Mouse (Mus musculus) embryonic facial prominence, embryonic 15.5 days (tissue): Measurements from ENCODE around the gene Slc9b1. TPM values are rescaled to one million over a fixed set of nuclear protein-coding genes. Genes with fewer than 3 reads are reported as not detected.

ENCODE experiments used
- ATAC-seq: fragments of 200-750 bp; cut with Nextera tagmentation; 2 replicates; pipeline ENCODE4 v1.8.0; 2017; ENCODE audit warnings: low read depth, moderate TSS enrichment; ENCODE audit not compliant: insufficient number of reproducible peaks, low FRiP score, low TSS enrichment
- H3K27ac ChIP-seq: fragments of 300-500 bp; sonication (generic); replicated peaks from 2 replicates; pipeline ENCODE4 v1.5.1; 2015; ENCODE audit warnings: mild to moderate bottlenecking, inconsistent platforms
- H3K27me3 ChIP-seq: fragments of 300-500 bp; sonication (generic); 2 replicates; pipeline ENCODE4 v1.6.1; 2015; ENCODE audit warnings: inconsistent platforms
- H3K36me3 ChIP-seq: fragments of 300-500 bp; sonication (generic); 2 replicates; pipeline ENCODE4 v1.6.1; 2015; ENCODE audit warnings: mild to moderate bottlenecking, inconsistent platforms
- H3K4me1 ChIP-seq: fragments of 300-500 bp; sonication (generic); 2 replicates; pipeline ENCODE4 v1.6.1; 2015; ENCODE audit warnings: inconsistent platforms
- H3K4me2 ChIP-seq: fragments of 300-500 bp; sonication (generic); replicated peaks from 2 replicates; pipeline ENCODE4 v1.6.1; 2015; ENCODE audit warnings: mild to moderate bottlenecking, inconsistent platforms
- H3K4me3 ChIP-seq: fragments of 300-500 bp; sonication (generic); replicated peaks from 2 replicates; pipeline ENCODE4 v1.5.1; 2015; ENCODE audit warnings: mild to moderate bottlenecking, inconsistent platforms
- H3K9ac ChIP-seq: fragments of 300-500 bp; sonication (generic); 2 replicates; pipeline ENCODE4 v1.6.1; 2015; ENCODE audit warnings: inconsistent platforms
- H3K9me3 ChIP-seq: fragments of 300-500 bp; sonication (generic); replicated peaks from 2 replicates; pipeline ENCODE4 v1.6.1; 2016; ENCODE audit warnings: inconsistent platforms
- WGBS: fragments of 180-500 bp; shearing (Covaris S2); methylation state at CpG from one replicate; pipeline ENCODE4 v1.1.7; 2015; 5-methylcytosine and 5-hydroxymethylcytosine counted together
- polyA plus RNA-seq: library from polyadenylated mRNA; unstranded; fragments of >200 nt; fragmentation: Nextera tagmentation; extraction: Ambion mirVana; gene quantifications from 2 replicates; pipeline ENCODE4 v1.2.1, GENCODE M21; 2015

The Slc9b1 gene
- polyA plus RNA-seq, 1 experiment from 2014 or later, result not detected

GRCm38 (mm10) chr3:135417245-135417644 lies 69.4 kb downstream of the Slc9b1 start:
- Histone ChIP-seq H3K36me3 (peaks cover 3% of the 10 kb centered on the region; the same call in 1 of the 2 replicates), H3K4me3 (no peak overlapping the region), H3K4me2 (no peak overlapping the region), H3K9me3 (no peaks in the 10 kb centered on the region), H3K27me3 (no peaks in the 10 kb centered on the region), H3K9ac (no peak overlapping the region), H3K4me1 (peaks cover 12% of the 10 kb centered on the region), H3K27ac (no peak overlapping the region)
- 74% methylated on average over 3 of the region's 3 CpGs for WGBS
- no peak for ATAC-seq

- Histone ChIP-seq H3K4me1 (peaks cover 15% of the 10 kb centered on the region), H3K4me2 (no peak overlapping the region), H3K4me3 (no peak overlapping the region), H3K36me3 (peaks cover 3% of the 10 kb centered on the region; the same call in 1 of the 2 replicates), H3K9ac (no peak overlapping the region), H3K9me3 (no peaks in the 10 kb centered on the region), H3K27ac (no peak overlapping the region), H3K27me3 (no peaks in the 10 kb centered on the region)
- ATAC-seq, result no peak
- 85% methylated on average over 3 of the region's 3 CpGs for WGBS
Observed at GRCm38 (mm10) chr3:135417799-135418198, 70.0 kb downstream of the Slc9b1 start.

- 72% methylated on average over 9 of the region's 9 CpGs for WGBS
Observed at GRCm38 (mm10) chr3:135420542-135421309, 72.9 kb downstream of the Slc9b1 start.

GRCm38 (mm10) chr3:135421310-135421594 lies 73.4 kb downstream of the Slc9b1 start:
- Histone ChIP-seq H3K9ac (no peak overlapping the region), H3K27ac (no peak overlapping the region), H3K36me3 (peaks cover 1% of the 10 kb centered on the region; the same call in 1 of the 2 replicates), H3K9me3 (no peaks in the 10 kb centered on the region), H3K4me2 (no peak overlapping the region), H3K4me3 (no peak overlapping the region), H3K27me3 (no peaks in the 10 kb centered on the region), H3K4me1 (peaks cover 17% of the 10 kb centered on the region)
- ATAC-seq, result no peak

More at GRCm38 (mm10) chr3:135420542-135421309, 72.9 kb downstream of the Slc9b1 start:
- no peak overlapping the region for H3K27ac ChIP-seq
- peaks cover 17% of the 10 kb centered on the region for H3K4me1 ChIP-seq
- H3K9me3 ChIP-seq, result no peaks in the 10 kb centered on the region
- peaks cover 3% of the 10 kb centered on the region; the same call in 1 of the 2 replicates for H3K36me3 ChIP-seq
- no peak overlapping the region for H3K4me2 ChIP-seq
- H3K27me3 ChIP-seq, result no peaks in the 10 kb centered on the region
- H3K4me3 ChIP-seq, result no peak overlapping the region
- H3K9ac ChIP-seq, result no peak overlapping the region
- ATAC-seq, result no peak

GRCm38 (mm10) chr3:135422232-135422855 lies 74.5 kb downstream of the Slc9b1 start:
- 19% methylated on average over 8 of the region's 8 CpGs for WGBS
- no peak for ATAC-seq

GRCm38 (mm10) chr3:135422856-135423607 lies 75.2 kb downstream of the Slc9b1 start:
- no peaks in the 10 kb centered on the region for H3K27me3 ChIP-seq
- peak overlapping the region; percentile 97 for H3K27ac ChIP-seq
- WGBS, result under 1% methylated on average over 92 of the region's 103 CpGs
- H3K36me3 ChIP-seq, result no peaks in the 10 kb centered on the region
- H3K4me1 ChIP-seq, result peaks cover 17% of the 10 kb centered on the region
- H3K4me2 ChIP-seq, result peak overlapping the region; percentile 63
- peak; percentile 98 for ATAC-seq
- peak overlapping the region; percentile 82 for H3K4me3 ChIP-seq
- H3K9me3 ChIP-seq, result no peaks in the 10 kb centered on the region
- H3K9ac ChIP-seq, result peak overlapping the region; percentile 82

More at GRCm38 (mm10) chr3:135422232-135422855, 74.5 kb downstream of the Slc9b1 start:
- H3K4me2 ChIP-seq, result peak overlapping the region; percentile 63
- H3K9ac ChIP-seq, result peak overlapping the region; percentile 82
- peak overlapping the region; percentile 97 for H3K27ac ChIP-seq
- H3K9me3 ChIP-seq, result no peaks in the 10 kb centered on the region
- H3K36me3 ChIP-seq, result no peaks in the 10 kb centered on the region
- H3K27me3 ChIP-seq, result no peaks in the 10 kb centered on the region
- peak overlapping the region; percentile 82 for H3K4me3 ChIP-seq
- peaks cover 17% of the 10 kb centered on the region for H3K4me1 ChIP-seq

GRCm38 (mm10) chr3:135423608-135424212 lies 75.9 kb downstream of the Slc9b1 start, which contains the start of gene Cisd2:
TSS of gene Cisd2 (minus strand) at chr3:135423925.
- peak within 1 kb of the TSS; percentile 82 for H3K4me3 ChIP-seq
- peak within 1 kb of the TSS; percentile 82 for H3K9ac ChIP-seq
- WGBS, result 3% methylated on average over 8 of the region's 8 CpGs
- no peak for ATAC-seq
- peak within 1 kb of the TSS; percentile 97 for H3K27ac ChIP-seq
- H3K9me3 ChIP-seq, result no peaks in the 10 kb centered on the region
- peaks cover 17% of the 10 kb centered on the region for H3K4me1 ChIP-seq
- H3K4me2 ChIP-seq, result peak within 1 kb of the TSS; percentile 63
- no peaks in the 10 kb centered on the region for H3K27me3 ChIP-seq
- H3K36me3 ChIP-seq, result no peaks in the 10 kb centered on the region

GRCm38 (mm10) chr3:135436901-135437616 lies 89.2 kb downstream of the Slc9b1 start:
- peak overlapping the region; percentile 58 for H3K9ac ChIP-seq
- no peak for ATAC-seq
- peak overlapping the region; percentile 85 for H3K4me3 ChIP-seq
- no peaks in the 10 kb centered on the region for H3K9me3 ChIP-seq
- WGBS, result 36% methylated on average over 14 of the region's 14 CpGs
- H3K27ac ChIP-seq, result peak overlapping the region; percentile 100
- peaks cover 3% of the 10 kb centered on the region for H3K4me1 ChIP-seq
- no peaks in the 10 kb centered on the region for H3K27me3 ChIP-seq
- no peaks in the 10 kb centered on the region for H3K36me3 ChIP-seq
- H3K4me2 ChIP-seq, result peak overlapping the region; percentile 54

- Histone ChIP-seq H3K4me3 (peak within 1 kb of the TSS; percentile 85), H3K4me1 (peaks cover 3% of the 10 kb centered on the region), H3K4me2 (peak within 1 kb of the TSS; percentile 72), H3K9ac (peak within 1 kb of the TSS; percentile 92), H3K27me3 (no peaks in the 10 kb centered on the region), H3K27ac (peak within 1 kb of the TSS; percentile 100), H3K36me3 (no peaks in the 10 kb centered on the region), H3K9me3 (no peaks in the 10 kb centered on the region)
- WGBS, result under 1% methylated on average over 56 of the region's 56 CpGs
- peak; percentile 96 for ATAC-seq
Observed at GRCm38 (mm10) chr3:135437758-135438495, 90.1 kb downstream of the Slc9b1 start, which contains the start of gene Ube2d3. TSS of gene Ube2d3 (plus strand) at chr3:135438149.

GRCm38 (mm10) chr3:135438531-135438912 lies 90.7 kb downstream of the Slc9b1 start:
- H3K27ac ChIP-seq, result peak overlapping the region; percentile 100
- no peaks in the 10 kb centered on the region for H3K27me3 ChIP-seq
- no peaks in the 10 kb centered on the region for H3K36me3 ChIP-seq
- peak overlapping the region; percentile 85 for H3K4me3 ChIP-seq
- peak overlapping the region; percentile 92 for H3K9ac ChIP-seq
- under 1% methylated on average over 47 of the region's 50 CpGs for WGBS
- H3K9me3 ChIP-seq, result no peaks in the 10 kb centered on the region
- peak overlapping the region; percentile 72; the same call in 1 of the 2 replicates for H3K4me2 ChIP-seq
- peak; percentile 84 for ATAC-seq
- peaks cover 3% of the 10 kb centered on the region for H3K4me1 ChIP-seq
